Mouse (Mus musculus): ENCODE results near the gene Olfr307. TPM values are rescaled to one million over a fixed set of nuclear protein-coding genes. Genes with fewer than 3 reads are reported as not detected.

The Olfr307 gene
- polyA plus RNA-seq (2017; shearing (Covaris generic)): 0.06 TPM

DNA sequence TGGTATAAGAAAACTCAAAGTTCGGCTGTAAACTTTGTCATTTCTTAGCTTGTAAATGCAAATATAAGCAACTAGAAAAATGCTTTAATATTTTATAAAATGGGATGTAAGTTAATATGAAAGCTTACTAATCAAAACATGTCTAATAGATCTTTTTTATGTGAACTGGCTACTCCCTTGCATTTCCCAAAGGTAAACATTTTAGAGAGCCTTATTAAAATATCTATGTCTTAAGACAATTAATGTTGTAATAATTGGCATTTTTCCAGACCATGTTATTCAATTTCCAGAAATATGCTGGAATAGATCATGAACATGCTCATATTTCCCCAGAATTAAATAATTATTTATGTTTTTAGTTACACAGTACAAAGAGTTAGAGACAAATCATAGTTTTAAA is at the start of gene Olfr307:
Olfr307 (minus strand) TSS at position 101 of the 400 bp plus-strand sequence.

GRCm38 (mm10) chr7:86386558-86386957 is 49.2 kb upstream of the Olfr307 start, which contains the start of gene Olfr304:
Gene Olfr304, minus strand, starts transcription at chr7:86386658.

GRCm38 (mm10) chr7:86366828-86367227 is 29.4 kb upstream of the Olfr307 start, which contains the start of gene Olfr305:
Gene Olfr305, minus strand, starts transcription at chr7:86366928.

DNA sequence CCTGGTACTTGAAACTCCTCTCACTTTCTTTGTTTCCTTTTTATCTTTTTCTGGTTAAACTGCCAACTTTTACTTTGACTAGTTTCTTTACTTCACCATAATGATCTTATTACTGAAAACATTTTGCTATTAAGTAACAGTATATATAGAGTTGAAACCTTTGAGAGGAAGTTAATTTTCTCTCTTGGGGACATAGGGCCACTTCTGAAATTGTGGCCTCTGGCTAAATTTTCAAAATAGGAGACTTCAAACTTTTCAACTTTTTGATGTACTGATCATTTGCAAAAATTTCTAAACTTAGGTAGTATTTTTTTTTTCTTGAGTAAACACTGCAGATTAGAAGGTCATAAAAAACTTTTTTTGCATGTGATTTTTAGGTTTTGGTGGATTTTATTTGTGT is 11.9 kb downstream of the Olfr307 start, which contains the start of gene Olfr308:
Olfr308 (minus strand) TSS at position 101 of the 400 bp plus-strand sequence.

GRCm38 (mm10) chr7:86313608-86314007 is 23.8 kb downstream of the Olfr307 start, which contains the start of gene Olfr309:
Gene Olfr309, minus strand, starts transcription at chr7:86313708.

Other genes starting within 250 kb of the Olfr307 start
- gene Vmn2r75, start 165.8 kb downstream of the Olfr307 start, polyA plus RNA-seq (2017; shearing (Covaris generic)): not detected
- gene Vmn2r76, start 91.3 kb downstream of the Olfr307 start, polyA plus RNA-seq (2017; shearing (Covaris generic)): 0.05 TPM
- not detected for gene Olfr310, start 60.4 kb downstream of the Olfr307 start, polyA plus RNA-seq (2017; shearing (Covaris generic))
- gene Olfr309, start 23.9 kb downstream of the Olfr307 start, polyA plus RNA-seq (2017; shearing (Covaris generic)): not detected
- not detected for gene Olfr308, start 12.0 kb downstream of the Olfr307 start, polyA plus RNA-seq (2017; shearing (Covaris generic))
- not detected for gene Olfr305, start 29.3 kb upstream of the Olfr307 start, polyA plus RNA-seq (2017; shearing (Covaris generic))
- not detected for gene Olfr304, start 49.1 kb upstream of the Olfr307 start, polyA plus RNA-seq (2017; shearing (Covaris generic))
- not detected for gene Olfr303, start 60.2 kb upstream of the Olfr307 start, polyA plus RNA-seq (2017; shearing (Covaris generic))
- not detected for gene Olfr301, start 66.3 kb upstream of the Olfr307 start, polyA plus RNA-seq (2017; shearing (Covaris generic))
- not detected for gene Olfr299, start 122.3 kb upstream of the Olfr307 start, polyA plus RNA-seq (2017; shearing (Covaris generic))
- gene Olfr298, start 154.9 kb upstream of the Olfr307 start, polyA plus RNA-seq (2017; shearing (Covaris generic)): not detected
- gene Olfr297, start 182.4 kb upstream of the Olfr307 start, polyA plus RNA-seq (2017; shearing (Covaris generic)): not detected
- 0.04 TPM for gene Olfr295, start 246.3 kb upstream of the Olfr307 start, polyA plus RNA-seq (2017; shearing (Covaris generic))